Mouse (Mus musculus): ENCODE results near the gene Ifit1.
"Not testable (repeated sequence)": the region's sequence is repeated elsewhere in the genome, so short reads cannot be mapped to it uniquely, and the experiment has no call there.

DNA sequence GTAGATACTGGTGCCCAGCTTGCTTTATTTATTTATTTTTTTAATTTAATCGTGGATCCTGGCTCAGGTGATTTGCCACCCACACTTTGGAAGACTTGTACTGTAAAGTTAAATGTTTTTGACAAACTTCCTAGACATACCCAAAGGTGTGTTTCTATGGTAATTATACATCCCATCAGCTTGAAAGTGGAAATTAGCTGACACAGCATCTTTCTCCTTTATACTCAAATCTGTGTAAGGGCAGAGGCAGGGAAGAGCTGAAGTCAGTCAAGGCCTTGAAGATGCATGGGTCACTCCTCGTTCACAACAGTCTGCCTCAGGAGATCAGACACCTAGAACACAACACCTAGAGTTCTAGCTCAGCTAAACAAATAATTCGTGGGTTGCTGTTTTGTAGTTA is 30.6 kb upstream of the Ifit1 start:
- TF ChIP-seq CTCF, POLR2A (IDR thresholded peaks at IDR 0.05; ENCODE audit: insufficient read depth, low read depth, low read length): not testable (repeated sequence)

Measured in olfactory bulb, adult 2 months (tissue).